Mouse (Mus musculus): ENCODE results near the gene Kcng4.

DNA sequence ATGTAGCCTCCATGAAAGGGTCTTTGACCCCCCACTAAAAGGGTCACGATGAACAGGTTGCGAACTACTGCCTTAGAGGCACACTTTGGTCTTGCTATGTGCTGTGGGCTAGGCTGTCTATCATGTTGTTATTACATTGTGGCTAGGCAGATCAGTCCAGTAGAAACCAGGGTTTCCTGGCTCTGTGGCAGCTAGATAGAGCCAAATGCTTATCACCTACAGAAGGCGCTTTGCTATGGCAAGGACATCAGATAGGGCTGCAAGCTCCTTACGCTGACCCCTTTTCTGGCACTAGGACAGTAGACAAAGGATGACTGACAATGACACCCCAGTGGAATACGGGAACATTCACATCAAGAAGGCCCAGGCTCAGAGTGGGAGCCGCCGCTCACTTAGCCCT, 8.3 kb downstream of the Kcng4 start:
- TF ChIP-seq CTCF (IDR thresholded peaks at IDR 0.05; ENCODE audit: low read depth) (no peak), EP300 (IDR thresholded peaks at IDR 0.05; ENCODE audit: low read depth) (no peak)
